Mouse (Mus musculus): ENCODE data around the gene Nvl.

Gene Nvl

GRCm38 (mm10) chr1:181143950-181144836 lies at the start of gene Nvl, which contains the start of gene Cnih4:
TSS of gene Nvl (minus strand) at chr1:181144204.
TSS of gene Cnih4 (plus strand) at chr1:181144693.
- DNase-seq (ENCODE audit: low read depth) = peak; percentile 95

DNA sequence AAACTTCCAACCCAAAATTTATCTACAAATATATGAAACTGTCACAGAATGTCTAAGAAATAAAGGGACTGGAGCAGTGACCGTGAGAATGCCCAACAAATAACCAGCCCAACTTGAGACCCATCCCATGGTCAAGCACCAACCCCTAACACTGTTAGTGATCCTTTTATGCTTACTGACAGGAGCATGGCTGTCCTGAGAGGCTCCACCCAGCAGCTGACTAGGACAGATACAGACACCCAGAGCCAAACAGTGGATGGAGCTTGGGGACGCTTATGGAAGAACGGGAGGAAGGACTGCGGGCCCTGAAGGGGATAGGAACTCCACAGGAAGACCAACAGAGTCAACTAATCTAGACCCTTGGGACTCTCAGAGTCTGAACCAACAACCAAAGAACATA lies 44.9 kb upstream of the Nvl start:
- no peak for DNase-seq (ENCODE audit: low read depth)

GRCm38 (mm10) chr1:181170210-181170609 lies 26.2 kb upstream of the Nvl start:
- DNase-seq (ENCODE audit: low read depth) = peak; percentile 46

DNA sequence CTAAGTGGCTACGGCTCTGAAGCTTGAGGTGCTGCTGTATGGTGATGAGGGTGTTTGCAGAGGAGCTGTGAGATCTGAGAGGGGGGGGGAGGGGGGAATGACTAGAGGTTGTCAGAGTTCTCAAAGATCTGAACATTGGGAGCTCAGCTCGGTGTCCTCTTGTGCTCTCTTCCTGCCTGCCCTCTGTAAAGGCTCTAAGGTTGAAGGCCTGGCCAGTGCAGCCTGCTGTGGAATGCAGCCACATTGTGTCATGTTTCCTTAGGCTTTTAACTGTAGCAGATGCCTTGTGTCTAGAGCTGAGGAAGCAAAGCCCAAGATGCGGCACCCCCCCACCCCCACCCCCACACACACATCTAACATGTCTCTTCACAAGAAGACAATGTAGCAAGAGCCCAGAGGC lies 24.4 kb upstream of the Nvl start:
- DNase-seq (ENCODE audit: low read depth) = no peak

DNA sequence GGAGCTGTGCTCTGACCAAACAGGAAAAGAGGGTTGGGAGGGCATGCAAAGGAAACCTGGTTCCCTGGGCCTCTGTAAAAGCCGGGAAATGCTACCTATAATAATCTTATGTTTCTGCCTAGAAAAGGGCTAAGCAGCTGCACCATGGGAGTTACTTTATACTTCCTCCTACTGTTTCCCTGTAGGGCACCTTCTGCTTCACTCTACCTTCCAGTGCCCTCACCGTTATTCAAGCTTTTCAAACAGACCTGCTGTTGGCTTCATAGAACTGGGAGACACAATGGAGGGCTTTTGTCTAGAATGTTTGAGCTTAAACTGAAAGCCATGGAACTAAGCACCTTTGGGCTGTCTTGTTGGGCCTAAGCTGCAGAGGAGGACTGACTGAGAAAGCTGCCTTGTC lies 23.8 kb upstream of the Nvl start:
- no peak for DNase-seq (ENCODE audit: low read depth)

DNA sequence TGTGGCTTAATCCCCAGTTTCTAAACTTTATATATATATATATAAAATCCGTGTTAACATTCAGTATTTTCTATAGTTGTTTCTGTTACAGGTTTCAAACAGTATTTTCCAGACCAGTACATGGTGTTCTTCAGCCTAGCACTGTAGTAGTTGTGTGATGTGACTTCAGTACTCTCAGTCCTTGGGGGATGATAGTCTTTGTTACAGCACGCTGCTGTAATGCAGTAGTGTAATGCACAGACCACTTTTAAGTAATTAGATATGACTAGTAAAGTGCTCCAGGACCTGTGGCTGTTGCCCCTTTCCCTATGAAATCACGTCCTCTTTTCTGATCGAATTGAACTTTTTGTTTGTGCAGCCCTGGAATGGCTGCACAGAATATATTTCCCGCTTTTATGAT lies 7.5 kb upstream of the Nvl start:
- DNase-seq (ENCODE audit: low read depth) = no peak

- DNase-seq (ENCODE audit: low read depth) = peak; percentile 91
Observed at GRCm38 (mm10) chr1:181150827-181151534, 7.0 kb upstream of the Nvl start.

- no peak for DNase-seq (ENCODE audit: low read depth)
Observed at GRCm38 (mm10) chr1:181150431-181150826, 6.4 kb upstream of the Nvl start.

DNA sequence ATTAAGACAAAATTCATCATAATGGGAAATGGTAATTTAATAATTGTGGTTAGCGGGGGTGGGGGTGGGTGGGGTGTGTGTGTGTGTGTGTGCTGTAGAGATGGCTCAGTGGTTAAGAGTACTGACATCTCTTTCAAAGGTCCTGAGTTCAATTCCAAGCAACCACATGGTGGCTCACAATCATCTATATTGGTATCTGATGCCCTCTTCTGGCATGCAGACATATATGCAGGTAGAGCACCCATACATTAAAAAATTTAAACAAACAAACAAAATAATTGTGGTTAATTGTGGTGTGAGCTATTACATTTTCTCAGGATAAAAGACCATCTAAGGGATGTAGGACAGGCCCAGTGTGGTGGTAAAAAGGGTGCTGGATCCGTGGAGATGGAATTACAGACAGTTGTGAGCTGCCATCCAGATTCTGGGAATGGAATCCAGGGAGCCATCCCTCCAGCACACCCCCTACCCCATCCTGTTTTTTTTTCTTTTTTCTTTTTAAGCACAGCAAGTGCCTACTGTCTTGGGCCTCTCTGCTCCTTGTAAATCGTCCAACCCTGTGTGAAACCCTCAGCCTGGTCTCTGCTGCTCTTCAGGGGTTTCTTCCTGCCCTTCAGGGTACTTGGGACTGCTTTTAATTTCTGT lies 5.5 kb upstream of the Nvl start:
- peak; percentile 38 for DNase-seq (ENCODE audit: low read depth)

DNA sequence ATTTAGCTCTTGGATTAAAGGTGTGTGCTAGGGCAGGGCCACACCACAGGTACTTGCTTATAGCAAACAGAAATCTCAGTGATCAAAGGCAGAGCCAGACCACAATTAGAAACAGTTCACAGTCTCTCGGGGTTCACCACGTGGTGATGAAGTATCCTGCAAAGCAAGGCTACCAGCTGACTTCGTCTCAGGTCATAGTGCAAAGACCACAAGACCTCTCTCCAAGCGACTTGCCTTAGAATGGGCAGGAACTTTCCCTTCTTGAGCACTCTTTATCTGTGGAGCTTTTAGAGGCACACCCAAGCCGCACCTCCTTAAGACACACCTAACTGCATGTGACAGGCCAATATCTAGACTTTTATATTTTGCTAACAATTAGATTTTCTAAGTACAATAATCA lies 4.5 kb upstream of the Nvl start:
- no peak for DNase-seq (ENCODE audit: low read depth)

DNA sequence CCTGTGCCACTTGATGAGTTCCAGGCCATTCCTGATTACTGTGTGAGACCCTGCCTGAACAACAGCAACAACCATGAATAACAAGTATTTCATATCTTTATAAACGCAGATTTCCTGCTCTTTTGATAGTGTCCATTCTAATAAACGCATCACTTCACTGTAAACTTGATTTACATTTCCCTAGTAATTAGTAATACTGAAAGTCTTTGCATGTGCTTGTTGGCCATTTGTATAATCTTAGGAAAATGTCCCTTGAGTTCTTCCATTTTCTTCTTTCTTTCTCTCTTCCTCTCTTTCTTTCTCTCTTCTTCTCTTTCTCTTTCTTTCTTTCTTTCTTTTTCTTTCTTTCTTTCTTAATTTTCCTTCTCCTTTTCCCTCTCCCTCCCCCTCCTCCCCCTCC lies 2.2 kb upstream of the Nvl start:
- no peak for DNase-seq (ENCODE audit: low read depth)

DNA sequence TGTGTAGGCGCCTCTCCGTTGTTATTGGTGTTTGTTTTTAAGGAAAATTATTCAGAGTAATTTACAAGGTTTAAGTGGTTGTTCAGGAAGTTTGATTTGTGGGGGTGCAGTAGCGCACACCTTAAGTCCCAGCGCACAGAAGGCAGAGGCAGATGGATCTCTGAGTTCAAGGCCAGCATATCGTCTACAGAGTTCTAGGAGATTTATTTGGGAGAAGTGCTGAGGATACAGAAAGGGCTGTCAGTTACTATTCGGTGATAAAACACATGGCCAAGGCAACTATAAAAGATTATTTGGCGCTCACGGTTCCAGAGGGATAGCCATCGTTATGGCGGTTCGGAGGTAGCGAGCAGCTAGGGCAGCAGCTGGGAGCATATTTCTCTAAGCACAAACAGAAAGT lies 962 bp upstream of the Nvl start:
- DNase-seq (ENCODE audit: low read depth) = no peak

DNA sequence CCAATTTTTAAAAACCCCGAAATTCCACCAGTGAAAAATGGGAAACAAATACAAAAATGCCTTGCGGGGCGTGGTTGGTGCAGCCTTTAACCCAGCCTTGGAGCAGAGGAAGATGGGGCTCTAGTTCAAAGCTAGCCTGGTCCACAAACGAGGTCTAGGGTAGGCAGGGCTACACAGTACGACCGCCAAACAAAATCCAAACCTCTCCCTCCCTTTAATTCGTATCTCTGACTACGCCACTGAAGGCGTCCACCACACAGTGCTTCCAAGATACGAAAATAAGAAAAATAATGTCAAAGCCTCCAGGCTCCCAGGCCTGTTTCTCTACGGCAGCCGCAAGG lies 425 bp downstream of the Nvl start:
- no peak for DNase-seq (ENCODE audit: low read depth)

DNA sequence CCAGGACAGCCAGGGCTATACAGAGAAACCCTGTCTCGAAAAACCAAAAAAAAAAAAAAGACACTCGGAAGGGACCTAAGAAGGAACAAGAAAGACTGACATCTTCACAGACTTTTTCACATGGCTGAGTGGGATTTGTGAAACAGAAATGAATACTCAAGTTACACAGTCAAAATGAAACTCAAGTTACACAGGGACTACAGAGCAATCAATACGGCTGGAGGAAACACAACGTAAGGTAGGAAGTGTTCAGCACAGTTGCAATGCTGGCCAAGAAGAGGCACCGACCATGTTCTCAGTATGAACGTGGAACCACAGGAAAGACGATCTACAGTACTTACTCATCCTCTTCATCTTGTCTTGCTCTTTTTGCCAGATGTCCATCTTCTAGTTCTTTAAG lies 5.3 kb downstream of the Nvl start:
- no peak for DNase-seq (ENCODE audit: low read depth)

DNA sequence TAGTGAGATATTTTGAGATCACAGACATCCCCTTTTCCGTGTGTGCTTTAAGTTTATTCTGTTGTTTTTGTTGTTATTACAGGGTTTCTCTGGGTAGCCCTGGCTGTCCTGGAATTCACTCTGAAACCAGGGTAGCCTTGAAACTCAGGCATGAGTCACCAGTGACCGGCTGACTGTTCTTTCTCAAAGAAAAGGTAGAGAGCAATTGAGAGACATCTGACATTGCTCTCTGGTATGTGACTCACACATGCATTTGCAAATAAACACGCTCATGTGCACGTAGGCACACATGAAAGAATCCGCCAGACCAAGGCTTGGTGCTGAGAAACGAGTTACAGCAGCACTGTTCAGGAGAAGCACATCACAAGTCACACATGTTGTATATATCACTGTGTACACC lies 12.1 kb downstream of the Nvl start:
- no peak for DNase-seq (ENCODE audit: low read depth)

DNA sequence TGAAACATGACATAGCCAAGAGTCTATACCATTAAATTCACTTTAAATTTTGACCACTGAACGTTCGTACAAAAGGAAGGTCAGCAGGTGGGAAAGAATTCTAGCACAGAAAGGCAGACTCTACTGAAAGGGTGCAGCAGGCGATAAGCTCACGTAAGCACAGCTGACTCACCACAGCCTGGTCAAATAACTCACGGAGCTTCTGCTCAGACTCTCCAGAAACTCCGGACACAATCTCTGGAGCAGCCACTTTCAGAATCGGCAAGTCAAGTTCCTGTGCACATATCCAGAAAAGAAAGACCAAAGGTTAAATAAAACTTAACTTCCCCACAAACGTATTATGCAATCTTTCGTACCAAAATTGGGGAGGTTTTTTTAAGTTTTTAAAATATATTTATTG lies 17.2 kb downstream of the Nvl start:
- no peak for DNase-seq (ENCODE audit: low read depth)

GRCm38 (mm10) chr1:181125916-181126315 lies 18.1 kb downstream of the Nvl start:
- no peak for DNase-seq (ENCODE audit: low read depth)

- DNase-seq (ENCODE audit: low read depth) = no peak
Observed at GRCm38 (mm10) chr1:181124145-181124544, 19.9 kb downstream of the Nvl start.

GRCm38 (mm10) chr1:181117112-181117511 lies 26.9 kb downstream of the Nvl start:
- peak; percentile 45 for DNase-seq (ENCODE audit: low read depth)

DNA sequence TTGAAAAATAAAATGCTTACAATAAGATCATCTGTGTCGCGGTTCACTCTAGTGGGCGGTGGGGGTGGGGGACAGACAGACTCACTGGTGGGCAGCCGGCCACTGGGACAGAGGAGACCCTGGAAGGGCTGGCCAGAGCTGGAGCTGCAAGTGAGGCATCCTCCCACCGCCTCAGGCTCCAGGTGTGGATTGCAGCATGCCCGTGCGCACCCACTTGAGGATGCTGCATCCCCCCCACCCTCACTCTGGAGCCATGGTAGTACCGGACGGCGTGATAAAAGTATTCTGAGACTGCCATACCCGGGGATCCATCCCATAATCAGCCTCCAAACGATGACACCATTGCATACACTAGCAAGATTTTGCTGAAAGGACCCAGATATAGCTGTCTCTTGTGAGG lies 54.0 kb downstream of the Nvl start:
- no peak for DNase-seq (ENCODE audit: low read depth)

DNA sequence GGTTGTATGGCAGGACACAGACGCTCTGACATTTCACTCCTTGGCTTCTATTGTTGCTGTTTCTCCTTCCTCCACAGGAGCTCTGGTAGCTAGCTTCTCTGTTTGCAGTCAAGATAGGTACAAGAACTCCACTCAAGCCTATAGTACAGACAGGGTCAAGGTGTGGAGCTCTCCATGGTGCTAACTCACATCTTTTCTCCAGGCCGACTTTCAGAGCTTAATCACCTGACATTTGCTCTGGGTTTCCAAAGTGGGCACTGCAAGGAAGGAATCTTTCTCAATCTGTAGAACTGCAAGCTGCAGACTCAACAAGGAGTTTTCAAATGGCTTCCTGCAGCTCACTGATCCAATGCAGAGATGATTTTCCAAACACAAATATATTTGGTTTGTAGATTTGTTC lies 60.0 kb downstream of the Nvl start:
- no peak for DNase-seq (ENCODE audit: low read depth)

DNA sequence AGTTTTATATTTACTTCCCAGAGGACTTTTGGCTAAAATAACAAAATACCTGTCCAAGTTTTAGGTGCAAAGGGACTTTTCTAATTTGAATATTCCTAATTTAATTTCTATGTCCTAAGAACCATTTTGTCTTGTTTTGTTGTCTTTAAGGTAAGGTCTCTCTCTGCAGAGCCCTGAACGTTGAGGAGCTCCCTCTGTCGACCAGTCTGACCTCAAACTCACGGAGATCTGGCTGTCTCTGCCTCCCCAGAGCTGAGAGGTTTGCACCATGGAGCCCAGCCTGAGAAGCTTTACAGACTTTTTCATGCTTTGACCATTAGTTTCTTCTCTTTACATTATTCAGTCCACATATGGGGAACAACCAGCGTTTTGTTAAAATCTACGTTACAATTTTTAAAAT lies 70.9 kb downstream of the Nvl start:
- no peak for DNase-seq (ENCODE audit: low read depth)

DNA sequence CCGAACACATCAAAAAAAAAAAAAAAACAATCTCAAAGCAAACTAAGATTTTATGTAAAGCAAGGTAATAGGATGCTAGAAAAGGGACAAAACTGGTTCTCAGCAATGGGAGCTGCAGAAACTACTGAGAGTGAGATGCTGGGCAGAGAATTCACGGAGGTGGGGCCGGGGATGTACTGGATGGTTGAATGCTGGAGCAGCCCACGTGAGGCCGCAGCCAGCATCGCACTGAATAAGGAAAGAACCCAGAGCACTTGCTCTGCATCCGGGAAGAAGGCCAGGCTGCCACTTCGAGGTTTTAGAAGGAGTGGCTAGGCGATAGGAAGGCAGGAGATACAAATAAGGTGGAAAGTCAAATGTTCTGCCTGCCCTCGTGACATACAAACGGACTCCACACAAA lies 74.3 kb downstream of the Nvl start:
- DNase-seq (ENCODE audit: low read depth) = no peak

Data from naive thymus-derived CD4-positive, alpha-beta T cell, adult 2 months (primary cell).